Mouse (Mus musculus) gastrocnemius, postnatal 14 days (tissue): ENCODE data around the gene Prlr. TPM values are rescaled to one million over a fixed set of nuclear protein-coding genes. Genes with fewer than 3 reads are reported as not detected.
A peak's percentile ranks its signal among the peaks of the same experiment; 100 is the strongest.

ENCODE experiments used
- DNase-seq: peaks from one replicate; pipeline ENCODE4 v3.0.0; 2021; ENCODE audit warnings: mixed read lengths
- intact Hi-C: fragments of 180-260 bp; cut with DNase I; formaldehyde crosslinking; loops from one replicate; pipeline ENCODE4 v1.15.1; 2025; ENCODE audit warnings: low total_unique reads
- long read RNA-seq, 2 experiments: library from polyadenylated mRNA; stranded (forward); transcript quantifications; one replicate each; pipeline ENCODE4 v2.0.0; 2021
- total RNA-seq, 2 experiments: library from RNA; stranded (reverse); gene quantifications; 2 replicates each; pipeline ENCODE4 v1.2.3; 2021

Prlr gene
- total RNA-seq = 1 to 10 TPM; 1.3 to 2.0 TPM
- long read RNA-seq, experiment 1 = 0 reads
- long read RNA-seq, experiment 2, partial matches to known transcripts = 0 of 1 reads
- long read RNA-seq, experiment 2, other reads (novel, unspliced or antisense) = 1 of 1 reads

DNA sequence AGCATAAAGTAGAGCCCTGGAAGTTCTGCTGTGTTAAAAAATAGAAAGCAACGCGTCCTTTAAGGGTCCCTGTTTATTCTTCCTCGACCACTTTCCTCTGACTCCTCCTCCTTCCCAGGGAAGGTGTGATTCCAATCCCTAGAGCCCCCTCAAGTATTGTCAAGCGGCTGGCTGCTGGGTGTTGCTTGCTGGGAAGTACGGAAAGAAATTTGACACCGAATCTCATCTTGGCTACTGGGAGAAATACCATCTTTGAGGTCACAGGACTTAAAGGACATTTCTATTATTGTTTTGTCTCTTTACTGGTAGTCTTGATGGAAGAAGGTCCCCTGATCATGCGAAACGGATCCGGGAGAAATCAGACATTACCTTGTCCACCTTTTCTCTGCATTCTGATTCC is at the start of gene Prlr:
Gene Prlr (plus strand): TSS at position 156 of the 400 bp plus-strand sequence.
- intact Hi-C loops = no loop called here
- no peak for DNase-seq

DNA sequence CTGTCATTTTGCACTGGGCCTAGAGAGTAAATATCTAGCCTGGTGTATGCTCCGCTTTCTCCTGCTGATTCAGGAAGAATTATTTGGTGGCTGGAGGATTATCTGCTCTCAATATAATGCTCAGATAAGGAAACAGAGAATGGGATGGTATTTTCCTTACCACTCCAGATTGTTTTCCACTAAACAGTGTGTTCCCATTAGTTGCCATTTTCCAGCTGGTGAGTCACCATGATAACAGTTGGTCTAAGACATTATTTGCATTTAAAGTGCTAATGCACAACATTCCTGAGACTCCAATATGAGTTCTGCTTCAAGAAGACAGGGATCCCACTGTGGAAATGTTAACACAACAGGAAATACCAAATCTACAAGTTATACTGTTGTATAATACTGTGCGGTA is 43.3 kb upstream of the Prlr start:
- intact Hi-C loops = no loop called here

GRCm38 (mm10) chr15:10134889-10135288 is 42.1 kb upstream of the Prlr start:
- no peak for DNase-seq
- intact Hi-C loops = no loop called here

More for the DNA sequence above, 43.3 kb upstream of the Prlr start:
- no peak for DNase-seq

DNA sequence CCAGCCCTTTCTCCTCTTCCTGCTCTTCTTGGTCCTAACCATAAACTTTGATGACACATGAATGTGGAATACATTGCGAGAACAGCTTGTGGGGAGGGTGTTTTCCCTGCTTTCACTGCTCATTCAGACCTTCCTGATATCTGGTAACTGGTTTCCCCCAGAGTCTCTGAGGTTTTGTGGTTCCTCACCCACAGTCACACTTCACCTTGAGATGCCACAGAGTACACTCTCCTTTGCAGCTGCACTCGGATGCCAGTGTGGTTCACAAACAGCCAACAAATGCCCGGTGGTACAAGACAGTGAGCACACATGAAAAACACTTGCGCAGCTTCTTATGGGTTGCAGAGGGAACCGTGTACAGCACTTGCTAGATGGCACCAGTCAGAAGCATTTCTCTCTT is 32.5 kb upstream of the Prlr start:
- intact Hi-C loops = no loop called here
- DNase-seq = no peak

DNA sequence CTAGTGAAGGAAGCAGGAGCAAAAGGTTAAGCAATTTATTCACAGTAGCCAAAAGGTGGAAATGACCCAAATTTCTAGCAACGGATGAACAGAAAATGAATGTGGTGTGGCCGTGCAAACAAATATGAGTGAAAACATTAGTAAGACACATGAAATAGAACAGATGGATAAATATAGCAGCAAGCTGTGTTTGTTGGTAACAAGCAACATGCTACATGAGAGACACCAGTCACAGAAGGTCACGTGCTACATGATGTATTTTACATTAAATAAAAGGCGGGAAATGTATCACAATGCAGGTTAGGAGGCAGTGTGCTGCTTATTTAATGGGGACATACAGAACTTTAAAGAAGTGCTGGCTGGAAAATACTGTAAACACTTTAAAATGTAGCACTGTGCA is 28.8 kb upstream of the Prlr start:
- DNase-seq = no peak
- intact Hi-C loops = no loop called here

DNA sequence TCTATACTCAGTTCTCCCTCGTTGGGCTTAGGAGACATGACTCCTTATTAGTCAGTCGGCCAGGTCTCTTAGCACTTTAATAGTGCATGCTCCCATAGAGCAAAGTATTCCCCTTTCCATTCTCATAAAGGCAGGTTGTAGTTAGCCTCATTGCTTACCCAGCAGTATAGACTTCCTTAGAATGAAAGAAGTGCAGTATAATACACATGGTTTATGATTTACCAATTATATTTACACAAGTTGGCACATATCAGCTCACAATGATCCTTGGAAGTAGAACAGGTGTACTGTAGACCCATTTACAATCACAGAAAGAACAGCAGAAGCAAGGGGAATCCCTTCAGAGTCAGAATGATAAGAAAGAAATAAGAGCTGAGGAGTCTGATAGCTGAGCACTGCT is 16.4 kb upstream of the Prlr start:
- intact Hi-C loops = no loop called here
- no peak for DNase-seq

DNA sequence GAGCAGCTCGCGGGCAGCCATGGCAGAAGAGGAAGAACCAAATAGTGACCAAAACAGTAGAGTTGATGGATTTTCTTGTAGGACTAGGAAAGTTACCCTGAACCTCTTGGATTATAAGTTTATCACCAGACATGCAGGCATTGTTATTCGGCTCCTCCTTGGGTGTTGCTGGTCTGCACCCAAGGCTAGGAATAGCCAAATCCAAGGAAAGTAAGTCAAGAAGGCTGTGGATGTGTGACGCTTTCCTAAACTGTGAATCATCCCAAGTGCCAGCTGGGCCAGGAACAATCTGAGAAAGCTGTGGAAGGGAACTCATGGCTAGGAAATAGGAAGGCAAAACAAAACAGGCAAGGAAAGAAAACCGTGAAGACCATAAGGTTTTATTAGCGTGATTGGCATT is 2.0 kb upstream of the Prlr start:
- intact Hi-C loops = no loop called here
- no peak for DNase-seq

DNA sequence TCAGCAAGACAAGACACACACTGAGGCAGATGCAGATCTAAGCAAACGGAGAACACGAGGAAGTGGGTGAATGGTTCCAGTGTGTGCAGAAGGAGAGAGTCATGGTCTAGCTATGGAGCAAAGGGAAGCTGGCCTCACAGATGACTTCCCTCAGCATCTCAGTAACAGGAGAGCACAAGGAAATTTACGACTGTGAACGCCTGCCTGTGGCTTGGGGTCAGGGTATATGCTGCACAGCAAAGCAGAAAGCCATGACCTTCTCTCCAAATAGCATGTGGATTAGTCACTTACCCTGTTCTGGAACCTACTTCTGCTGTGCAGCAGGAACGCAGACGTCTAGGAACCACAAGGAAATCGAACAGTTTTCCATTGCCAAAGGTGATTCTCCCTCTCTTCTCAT is 1.4 kb upstream of the Prlr start:
- no peak for DNase-seq
- intact Hi-C loops = no loop called here

GRCm38 (mm10) chr15:10177519-10178130 is 587 bp downstream of the Prlr start:
- intact Hi-C loops = no loop called here
- DNase-seq = peak; percentile 6

GRCm38 (mm10) chr15:10178131-10178566 is 1.1 kb downstream of the Prlr start:
- intact Hi-C loops = no loop called here
- no peak for DNase-seq

- DNase-seq = no peak
- intact Hi-C loops = no loop called here
Observed at GRCm38 (mm10) chr15:10180694-10181093, 3.7 kb downstream of the Prlr start.

- DNase-seq = no peak
- intact Hi-C loops = no loop called here
Observed at GRCm38 (mm10) chr15:10192101-10192630, 15.1 kb downstream of the Prlr start.

GRCm38 (mm10) chr15:10200991-10201390 is 24.0 kb downstream of the Prlr start:
- intact Hi-C loops = no loop called here
- DNase-seq = no peak

- no peak for DNase-seq
- intact Hi-C loops = no loop called here
Observed at GRCm38 (mm10) chr15:10202504-10203302, 25.7 kb downstream of the Prlr start.

- intact Hi-C loops = no loop called here
- DNase-seq = no peak
Observed at GRCm38 (mm10) chr15:10210261-10210770, 33.3 kb downstream of the Prlr start.

- DNase-seq = no peak
- intact Hi-C loops = no loop called here
Observed at GRCm38 (mm10) chr15:10211992-10212391, 35.0 kb downstream of the Prlr start.

DNA sequence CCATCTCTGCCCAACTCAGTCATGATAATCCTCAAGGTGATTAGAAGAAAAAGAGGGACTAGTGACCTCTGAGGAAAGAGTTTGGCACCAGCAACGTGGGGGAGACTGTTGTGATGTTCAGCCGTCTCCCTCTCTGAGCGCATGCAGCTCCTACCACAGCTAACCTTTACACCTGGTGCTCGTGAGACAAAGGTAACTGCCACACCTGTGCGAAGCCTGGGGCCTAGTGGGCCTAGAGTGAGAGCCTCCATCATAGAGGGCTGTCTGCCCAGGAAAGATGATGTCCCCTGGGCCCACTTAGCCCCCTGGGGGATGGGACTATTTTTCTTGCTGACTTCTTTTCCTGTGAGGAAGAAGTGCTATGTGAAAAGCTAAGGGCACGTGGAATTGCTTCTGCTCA is 36.2 kb downstream of the Prlr start:
- no peak for DNase-seq
- intact Hi-C loops = no loop called here

- intact Hi-C loops = no loop called here
Observed at GRCm38 (mm10) chr15:10213710-10214109, 36.7 kb downstream of the Prlr start.

DNA sequence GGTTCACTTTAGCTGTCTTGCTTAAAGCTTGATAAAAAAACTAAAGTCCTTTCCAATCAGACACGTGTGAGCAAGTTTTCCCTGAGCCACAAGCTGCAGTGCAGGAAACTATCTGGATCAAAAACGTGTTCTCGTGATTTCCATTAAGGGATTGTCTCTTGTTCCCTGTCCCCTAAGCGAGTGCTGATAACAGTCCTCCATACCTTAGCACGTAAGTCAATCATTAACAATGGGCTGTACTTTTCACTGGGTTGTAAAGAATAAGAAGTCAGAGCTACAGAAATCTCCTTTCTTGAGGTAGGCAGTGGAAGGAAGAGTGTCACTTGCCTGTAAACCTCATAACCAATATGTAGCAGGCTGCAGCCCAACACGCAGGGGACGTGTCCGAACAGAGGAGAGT is 38.7 kb downstream of the Prlr start:
- intact Hi-C loops = no loop called here
- no peak for DNase-seq

More at GRCm38 (mm10) chr15:10213710-10214109, 36.7 kb downstream of the Prlr start:
- no peak for DNase-seq

DNA sequence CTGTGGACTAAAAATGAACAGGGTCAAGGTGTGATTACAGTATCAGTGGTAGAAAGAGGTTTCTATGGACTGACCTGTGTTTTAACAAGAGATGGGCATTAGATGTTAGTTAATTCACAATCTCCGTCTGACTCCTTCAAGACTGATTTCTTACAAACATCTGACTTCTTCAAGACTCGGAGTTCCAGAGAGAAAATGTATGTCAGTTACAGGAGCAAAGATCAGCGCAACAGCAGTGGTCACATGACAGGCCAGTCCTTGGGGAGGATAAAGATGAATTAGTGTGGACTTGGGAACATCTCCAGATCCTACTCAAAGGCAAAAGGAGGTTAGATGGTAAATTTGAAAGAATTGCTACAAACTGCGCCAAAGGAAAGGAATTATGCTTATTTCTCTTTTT is 39.2 kb downstream of the Prlr start:
- no peak for DNase-seq

More for the DNA sequence above, 39.2 kb downstream of the Prlr start:
- intact Hi-C loops = no loop called here
